Mouse (Mus musculus) G1E (cell line): ENCODE data around the gene Rtn4rl1.

ENCODE experiments used
- CTCF ChIP-seq: IDR thresholded peaks from 2 replicates; pipeline ENCODE4 v1.5.1; 2012; ENCODE audit warnings: low read depth, low read length, inconsistent platforms, mixed read lengths
- GATA1 ChIP-seq: IDR thresholded peaks from 2 replicates; pipeline ENCODE4 v1.6.1; 2012; ENCODE audit warnings: borderline replicate concordance, low read length, inconsistent platforms, mixed read lengths
- POLR2AphosphoS5 ChIP-seq: IDR thresholded peaks from 2 replicates; pipeline ENCODE4 v1.6.1; 2012; ENCODE audit warnings: low read depth, low read length, inconsistent platforms; ENCODE audit not compliant: insufficient replicate concordance

GRCm38 (mm10) chr11:75162591-75163080 lies 30.9 kb upstream of the Rtn4rl1 start:
- TF ChIP-seq CTCF, result no peak
- TF ChIP-seq POLR2AphosphoS5, result no peak
- TF ChIP-seq GATA1, result no peak
